Mouse (Mus musculus) neutrophil, adult 5-6 weeks (primary cell): ENCODE measurements at regions not wholly inside any gene's neighbourhood (a gene's known extent, or its start where the extent isn't known, plus 50 kb on each side); places are given as distances from the start of the nearest gene placed in this dataset.
A peak's percentile ranks its signal among the peaks of the same experiment; 100 is the strongest.

ENCODE experiments used
- ATAC-seq: fragments of 151-379, 151-347 bp; 2 replicates; pipeline ENCODE4 v1.8.0; 2017; ENCODE audit warnings: mild to moderate bottlenecking, moderate TSS enrichment; ENCODE audit not compliant: insufficient number of reproducible peaks, poor library complexity, low FRiP score, severe bottlenecking; ENCODE audit errors: extremely low read depth

GRCm38 (mm10) chr2:173365441-173366166 is 89.3 kb upstream of the Pmepa1 start:
- no peak for ATAC-seq

GRCm38 (mm10) chr2:173366734-173367133 is 90.4 kb upstream of the Pmepa1 start:
- no peak for ATAC-seq

GRCm38 (mm10) chr2:173368899-173369298 is 92.6 kb upstream of the Pmepa1 start:
- no peak for ATAC-seq

GRCm38 (mm10) chr2:173376926-173377325 is 100.6 kb upstream of the Pmepa1 start:
- ATAC-seq, result no peak

GRCm38 (mm10) chr2:173377497-173378257 is 101.3 kb upstream of the Pmepa1 start:
- ATAC-seq, result no peak; the same call in 1 of the 2 replicates

GRCm38 (mm10) chr2:173379736-173380135 is 103.4 kb upstream of the Pmepa1 start:
- ATAC-seq, result no peak

GRCm38 (mm10) chr2:173380341-173380761 is 104.0 kb upstream of the Pmepa1 start:
- ATAC-seq, result no peak

GRCm38 (mm10) chr2:173382176-173382813 is 106.0 kb upstream of the Pmepa1 start:
- no peak for ATAC-seq

GRCm38 (mm10) chr2:173384935-173385586 is 108.7 kb upstream of the Pmepa1 start:
- no peak for ATAC-seq

GRCm38 (mm10) chr2:173385722-173386141 is 109.4 kb upstream of the Pmepa1 start:
- peak; percentile 49; the same call in 1 of the 2 replicates for ATAC-seq

GRCm38 (mm10) chr2:173388140-173388539 is 111.8 kb upstream of the Pmepa1 start:
- peak; percentile 66 for ATAC-seq

GRCm38 (mm10) chr2:173392557-173393323 is 116.4 kb upstream of the Pmepa1 start:
- no peak for ATAC-seq

- no peak for ATAC-seq
Observed at GRCm38 (mm10) chr2:173393324-173393592, 116.9 kb upstream of the Pmepa1 start.

GRCm38 (mm10) chr2:173395526-173395925 is 119.2 kb upstream of the Pmepa1 start:
- ATAC-seq, result no peak

GRCm38 (mm10) chr2:173397846-173398331 is 121.6 kb upstream of the Pmepa1 start:
- ATAC-seq, result no peak

- ATAC-seq, result no peak
Observed at GRCm38 (mm10) chr2:173405629-173406028, 116.8 kb upstream of the 1700021F07Rik start.

GRCm38 (mm10) chr2:173406344-173407094 is 115.9 kb upstream of the 1700021F07Rik start:
- ATAC-seq, result no peak

GRCm38 (mm10) chr2:173407133-173407532 is 115.3 kb upstream of the 1700021F07Rik start:
- ATAC-seq, result no peak
